Mouse (Mus musculus): ENCODE data around the gene Pxylp1. TPM values are rescaled to one million over a fixed set of nuclear protein-coding genes. Genes with fewer than 3 reads are reported as not detected.

The Pxylp1 gene
- polyA plus RNA-seq, 1 experiment = 4.7 TPM

DNA sequence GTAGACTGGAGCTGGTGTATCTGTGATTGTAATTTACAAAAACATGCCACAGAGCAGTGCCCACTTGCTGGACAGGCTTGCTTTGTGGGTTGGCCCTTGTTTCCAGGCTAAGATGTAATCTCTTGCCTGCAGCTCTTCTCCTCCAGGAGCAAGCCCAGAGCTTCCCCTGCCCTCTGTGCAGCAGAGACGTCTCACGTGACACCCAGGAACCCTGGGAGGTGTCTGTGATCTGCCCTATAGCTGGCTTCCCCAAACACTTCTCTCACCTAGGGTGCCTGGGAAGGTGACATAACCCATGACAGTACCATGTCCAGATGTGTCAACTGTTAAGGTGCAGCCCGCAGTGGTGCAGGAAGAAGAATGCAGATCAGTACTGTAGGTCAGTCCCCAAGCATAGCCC lies 28.9 kb downstream of the Pxylp1 start:
- Histone ChIP-seq H3K27me3 (ENCODE audit: control insufficient read depth, insufficient read depth, low read length) (no peaks in the 10 kb centered on the region), H3K27ac (ENCODE audit: insufficient read depth, low read length) (no peak overlapping the region), H3K4me3 (ENCODE audit: extremely low read depth, insufficient read depth, insufficient read length) (no peak overlapping the region), H3K4me1 (ENCODE audit: control insufficient read depth, insufficient read depth, insufficient read length) (no peaks in the 10 kb centered on the region), H3K36me3 (ENCODE audit: control insufficient read depth, insufficient read depth, low read length) (no peaks in the 10 kb centered on the region)
- DNase-seq (ENCODE audit: low read depth in 1 of 2, low spot score in 2 of 2) = no peak
- TF ChIP-seq CTCF (IDR thresholded peaks at IDR 0.05; ENCODE audit: extremely low read depth, insufficient read depth, insufficient read length, insufficient replicate concordance) (no peak), POLR2A (IDR thresholded peaks at IDR 0.05; ENCODE audit: low read depth, low read length) (no peak)
- WGBS = 58% methylated on average over 3 of the region's 3 CpGs

DNA sequence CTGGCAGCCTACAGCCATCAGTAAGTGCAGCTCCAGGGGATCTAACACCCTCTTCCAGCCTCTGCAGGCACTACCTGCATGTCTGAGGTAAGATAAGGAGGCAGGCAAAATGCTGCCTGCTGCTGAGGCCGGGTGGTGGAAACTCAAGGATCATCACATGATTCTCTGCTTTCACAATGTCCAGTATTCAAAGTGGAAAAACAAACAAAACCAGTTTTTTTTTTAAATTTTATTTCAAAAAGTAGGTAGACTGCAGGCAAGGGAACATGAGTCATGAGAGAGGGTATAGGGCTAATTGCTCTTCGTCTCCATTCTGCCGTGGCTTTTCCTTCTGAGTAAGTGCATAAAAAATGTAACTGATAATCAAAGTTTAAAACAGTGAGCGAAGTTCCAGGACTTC lies 29.6 kb downstream of the Pxylp1 start:
- H3K36me3 ChIP-seq (ENCODE audit: control insufficient read depth, insufficient read depth, low read length) = no peaks in the 10 kb centered on the region
- DNase-seq (ENCODE audit: low read depth in 1 of 2, low spot score in 2 of 2) = no peak
- TF ChIP-seq POLR2A (IDR thresholded peaks at IDR 0.05; ENCODE audit: low read depth, low read length) (no peak), CTCF (IDR thresholded peaks at IDR 0.05; ENCODE audit: extremely low read depth, insufficient read depth, insufficient read length, insufficient replicate concordance) (no peak)
- WGBS = 75% methylated on average over 4 of the region's 4 CpGs
- H3K27ac ChIP-seq (ENCODE audit: insufficient read depth, low read length) = no peak overlapping the region
- H3K4me1 ChIP-seq (ENCODE audit: control insufficient read depth, insufficient read depth, insufficient read length) = no peaks in the 10 kb centered on the region
- H3K4me3 ChIP-seq (ENCODE audit: extremely low read depth, insufficient read depth, insufficient read length) = no peak overlapping the region
- no peaks in the 10 kb centered on the region for H3K27me3 ChIP-seq (ENCODE audit: control insufficient read depth, insufficient read depth, low read length)

DNA sequence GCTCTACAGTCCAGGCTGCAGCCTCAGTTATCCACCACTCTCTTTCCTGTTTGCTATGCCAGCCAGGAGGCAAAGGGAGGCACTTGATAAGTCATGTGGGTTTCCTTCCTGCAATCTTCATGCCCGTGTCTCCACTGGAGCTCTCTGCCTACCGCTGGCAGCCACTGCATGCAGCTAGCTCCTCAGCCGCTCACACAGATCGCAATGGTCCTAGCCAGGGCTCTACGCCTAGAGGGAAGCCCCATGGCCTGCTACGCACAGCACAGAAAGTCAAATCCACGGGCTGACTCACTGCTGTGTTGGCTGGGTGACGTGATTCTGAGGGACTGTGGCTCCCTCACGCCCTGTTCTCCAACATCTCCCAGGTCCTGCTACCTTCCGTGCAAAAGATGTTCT lies 31.4 kb downstream of the Pxylp1 start:
- H3K4me1 ChIP-seq (ENCODE audit: control insufficient read depth, insufficient read depth, insufficient read length) = no peaks in the 10 kb centered on the region
- no peak for DNase-seq (ENCODE audit: low read depth in 1 of 2, low spot score in 2 of 2)
- TF ChIP-seq CTCF (IDR thresholded peaks at IDR 0.05; ENCODE audit: extremely low read depth, insufficient read depth, insufficient read length, insufficient replicate concordance) = no peak
- no peak overlapping the region for H3K27ac ChIP-seq (ENCODE audit: insufficient read depth, low read length)
- 59% methylated on average over 10 of the region's 10 CpGs for WGBS
- H3K36me3 ChIP-seq (ENCODE audit: control insufficient read depth, insufficient read depth, low read length) = no peaks in the 10 kb centered on the region
- no peaks in the 10 kb centered on the region for H3K27me3 ChIP-seq (ENCODE audit: control insufficient read depth, insufficient read depth, low read length)
- no peak overlapping the region for H3K4me3 ChIP-seq (ENCODE audit: extremely low read depth, insufficient read depth, insufficient read length)

DNA sequence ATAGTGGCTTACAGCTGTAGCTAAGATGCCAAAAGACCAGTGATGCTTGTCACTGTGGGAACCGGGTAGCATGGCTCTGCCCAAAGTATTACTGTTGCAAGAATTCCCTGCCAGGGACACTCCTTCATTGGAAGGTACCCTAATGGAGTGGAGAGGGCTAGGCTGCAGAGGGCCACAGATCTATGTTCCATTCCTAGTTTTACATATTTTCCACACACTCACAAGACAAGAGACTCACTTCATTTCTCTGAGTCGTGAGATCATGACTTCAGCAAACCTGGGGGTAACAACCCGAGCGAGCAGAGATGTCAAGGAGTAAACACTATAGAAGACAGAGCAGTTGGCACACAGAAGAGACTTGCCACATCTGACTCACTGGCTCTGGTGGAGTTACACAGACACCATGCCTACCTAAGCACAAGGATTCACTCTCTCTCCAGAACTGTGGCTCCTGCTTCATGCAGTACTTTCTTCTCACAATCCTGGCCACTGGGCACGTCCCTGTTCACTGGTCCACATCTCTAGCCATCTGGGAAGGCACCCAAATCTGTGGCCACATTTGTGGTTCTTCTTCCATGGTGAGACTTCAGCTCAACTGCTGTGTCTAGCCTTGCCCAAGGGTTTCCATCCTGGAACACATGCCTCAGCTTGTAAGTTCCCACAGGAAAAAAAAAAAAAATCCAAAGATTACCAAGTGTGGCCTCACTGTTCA lies 31.9 kb downstream of the Pxylp1 start:
- no peak for TF ChIP-seq CTCF (IDR thresholded peaks at IDR 0.05; ENCODE audit: extremely low read depth, insufficient read depth, insufficient read length, insufficient replicate concordance)
- TF ChIP-seq POLR2A (IDR thresholded peaks at IDR 0.05; ENCODE audit: low read depth, low read length) = no peak
- 83% methylated on average over 5 of the region's 5 CpGs for WGBS
- Histone ChIP-seq H3K4me1 (ENCODE audit: control insufficient read depth, insufficient read depth, insufficient read length) (no peaks in the 10 kb centered on the region), H3K4me3 (ENCODE audit: extremely low read depth, insufficient read depth, insufficient read length) (no peak overlapping the region), H3K36me3 (ENCODE audit: control insufficient read depth, insufficient read depth, low read length) (no peaks in the 10 kb centered on the region), H3K27ac (ENCODE audit: insufficient read depth, low read length) (no peak overlapping the region), H3K27me3 (ENCODE audit: control insufficient read depth, insufficient read depth, low read length) (no peaks in the 10 kb centered on the region)
- no peak for DNase-seq (ENCODE audit: low read depth in 1 of 2, low spot score in 2 of 2)

- no peaks in the 10 kb centered on the region for H3K4me1 ChIP-seq (ENCODE audit: control insufficient read depth, insufficient read depth, insufficient read length)
- DNase-seq (ENCODE audit: low read depth in 1 of 2, low spot score in 2 of 2) = no peak
- 66% methylated on average over 2 of the region's 2 CpGs for WGBS
- H3K36me3 ChIP-seq (ENCODE audit: control insufficient read depth, insufficient read depth, low read length) = no peaks in the 10 kb centered on the region
- no peak overlapping the region for H3K27ac ChIP-seq (ENCODE audit: insufficient read depth, low read length)
- H3K4me3 ChIP-seq (ENCODE audit: extremely low read depth, insufficient read depth, insufficient read length) = no peak overlapping the region
- no peaks in the 10 kb centered on the region for H3K27me3 ChIP-seq (ENCODE audit: control insufficient read depth, insufficient read depth, low read length)
- no peak for TF ChIP-seq CTCF (IDR thresholded peaks at IDR 0.05; ENCODE audit: extremely low read depth, insufficient read depth, insufficient read length, insufficient replicate concordance)
- TF ChIP-seq POLR2A (IDR thresholded peaks at IDR 0.05; ENCODE audit: low read depth, low read length) = no peak
Measured at GRCm38 (mm10) chr9:96859027-96859426, 33.4 kb downstream of the Pxylp1 start.

- no peaks in the 10 kb centered on the region for H3K36me3 ChIP-seq (ENCODE audit: control insufficient read depth, insufficient read depth, low read length)
- H3K27me3 ChIP-seq (ENCODE audit: control insufficient read depth, insufficient read depth, low read length) = no peaks in the 10 kb centered on the region
- DNase-seq (ENCODE audit: low read depth in 1 of 2, low spot score in 2 of 2) = no peak
- TF ChIP-seq POLR2A (IDR thresholded peaks at IDR 0.05; ENCODE audit: low read depth, low read length) = no peak
- no peak for TF ChIP-seq CTCF (IDR thresholded peaks at IDR 0.05; ENCODE audit: extremely low read depth, insufficient read depth, insufficient read length, insufficient replicate concordance)
- H3K27ac ChIP-seq (ENCODE audit: insufficient read depth, low read length) = no peak overlapping the region
- WGBS = 80% methylated on average over 4 of the region's 4 CpGs
- no peak overlapping the region for H3K4me3 ChIP-seq (ENCODE audit: extremely low read depth, insufficient read depth, insufficient read length)
- no peaks in the 10 kb centered on the region for H3K4me1 ChIP-seq (ENCODE audit: control insufficient read depth, insufficient read depth, insufficient read length)
Measured at GRCm38 (mm10) chr9:96857838-96858237, 34.6 kb downstream of the Pxylp1 start.

- H3K4me3 ChIP-seq (ENCODE audit: extremely low read depth, insufficient read depth, insufficient read length) = no peak overlapping the region
- H3K36me3 ChIP-seq (ENCODE audit: control insufficient read depth, insufficient read depth, low read length) = no peaks in the 10 kb centered on the region
- 86% methylated on average over 16 of the region's 16 CpGs for WGBS
- H3K27me3 ChIP-seq (ENCODE audit: control insufficient read depth, insufficient read depth, low read length) = no peaks in the 10 kb centered on the region
- H3K27ac ChIP-seq (ENCODE audit: insufficient read depth, low read length) = no peak overlapping the region
- H3K4me1 ChIP-seq (ENCODE audit: control insufficient read depth, insufficient read depth, insufficient read length) = no peaks in the 10 kb centered on the region
- TF ChIP-seq POLR2A (IDR thresholded peaks at IDR 0.05; ENCODE audit: low read depth, low read length) (no peak), CTCF (IDR thresholded peaks at IDR 0.05; ENCODE audit: extremely low read depth, insufficient read depth, insufficient read length, insufficient replicate concordance) (no peak)
- DNase-seq (ENCODE audit: low read depth in 1 of 2, low spot score in 2 of 2) = no peak
Measured at GRCm38 (mm10) chr9:96853300-96854186, 38.9 kb downstream of the Pxylp1 start.

All from spleen, adult 2 months (tissue).